Mouse (Mus musculus) E14TG2a.4 (cell line): ENCODE measurements around the gene BC003965.

Experiments
- H3K27me3 ChIP-seq: 2 replicates; pipeline ENCODE4 v1.6.1; 2014; ENCODE audit warnings: low read length, control low read depth; ENCODE audit not compliant: insufficient read depth
- H3K36me3 ChIP-seq: 2 replicates; pipeline ENCODE4 v1.6.1; 2014; ENCODE audit warnings: low read length, control low read depth; ENCODE audit not compliant: insufficient read depth
- H3K4me1 ChIP-seq: replicated peaks from 2 replicates; pipeline ENCODE4 v1.6.1; 2014; ENCODE audit warnings: low read depth, low read length, control low read depth
- H3K4me3 ChIP-seq: replicated peaks from 2 replicates; pipeline ENCODE4 v1.5.1; 2014; ENCODE audit warnings: mild to moderate bottlenecking, low read length
- H3K9me3 ChIP-seq: 2 replicates; pipeline ENCODE4 v1.6.1; 2014; ENCODE audit warnings: low read length, control low read depth
- CTCF ChIP-seq: conservative IDR thresholded peaks from 2 replicates; pipeline ENCODE4 v1.5.1; 2014; ENCODE audit warnings: low read length
- NANOG ChIP-seq: IDR thresholded peaks from 2 replicates; pipeline ENCODE4 v1.6.1; 2014; ENCODE audit warnings: borderline replicate concordance, low read length, mixed read lengths
- POU5F1 ChIP-seq: IDR thresholded peaks from 2 replicates; pipeline ENCODE4 v1.6.1; 2014; ENCODE audit warnings: low read length, borderline replicate concordance

The BC003965 gene

GRCm38 (mm10) chr17:25172558-25172957 lies 11.8 kb upstream of the BC003965 start:
- Histone ChIP-seq H3K36me3 (no peaks in the 10 kb centered on the region), H3K9me3 (no peaks in the 10 kb centered on the region), H3K4me3 (0 out of 2 replicates have a peak overlapping the region, but pooled peaks have one; percentile 70), H3K27me3 (0 out of 2 replicates have a peak, but pooled peaks cover 7% of the 10 kb centered on the region), H3K4me1 (peaks cover 35% of the 10 kb centered on the region)
- no peak for TF ChIP-seq NANOG
- TF ChIP-seq POU5F1: no peak
- TF ChIP-seq CTCF: no peak

GRCm38 (mm10) chr17:25175411-25175810 lies 8.9 kb upstream of the BC003965 start, which contains the start of gene Gm38655:
Gm38655 (minus strand) TSS chr17:25175471.
- Histone ChIP-seq H3K27me3 (0 out of 2 replicates have a peak, but pooled peaks cover 7% of the 10 kb centered on the region), H3K4me3 (no peak within 1 kb of the TSS), H3K9me3 (no peaks in the 10 kb centered on the region), H3K36me3 (no peaks in the 10 kb centered on the region), H3K4me1 (peaks cover 34% of the 10 kb centered on the region)
- no peak for TF ChIP-seq NANOG

- Histone ChIP-seq H3K27me3 (no peaks in the 10 kb centered on the region), H3K36me3 (peaks cover 21% of the 10 kb centered on the region), H3K9me3 (no peaks in the 10 kb centered on the region), H3K4me3 (peak overlapping the region; percentile 100), H3K4me1 (peaks cover 48% of the 10 kb centered on the region)
- no peak for TF ChIP-seq POU5F1
- TF ChIP-seq CTCF: no peak
- no peak for TF ChIP-seq NANOG
These were observed 1.1 kb upstream of the BC003965 start for GRCm38 (mm10) chr17:25183232-25183631.

GRCm38 (mm10) chr17:25184961-25185360 lies 607 bp downstream of the BC003965 start:
- no peaks in the 10 kb centered on the region for H3K27me3 ChIP-seq
- peaks cover 21% of the 10 kb centered on the region for H3K36me3 ChIP-seq
- H3K4me3 ChIP-seq: peak overlapping the region; percentile 100
- no peaks in the 10 kb centered on the region for H3K9me3 ChIP-seq
- TF ChIP-seq POU5F1 (no peak), CTCF (no peak), NANOG (no peak)
- H3K4me1 ChIP-seq: peaks cover 55% of the 10 kb centered on the region

GRCm38 (mm10) chr17:25187784-25188149 lies 3.4 kb downstream of the BC003965 start:
- peaks cover 44% of the 10 kb centered on the region for H3K36me3 ChIP-seq
- no peaks in the 10 kb centered on the region for H3K27me3 ChIP-seq
- peak overlapping the region; percentile 87 for H3K4me3 ChIP-seq
- H3K9me3 ChIP-seq: no peaks in the 10 kb centered on the region
- TF ChIP-seq POU5F1 (no peak), NANOG (no peak), CTCF (no peak)
- H3K4me1 ChIP-seq: peaks cover 54% of the 10 kb centered on the region

GRCm38 (mm10) chr17:25188150-25189031 lies 4.0 kb downstream of the BC003965 start, which contains the start of gene Unkl:
Unkl (plus strand) TSS chr17:25188397.
- H3K4me1 ChIP-seq: peaks cover 54% of the 10 kb centered on the region
- H3K9me3 ChIP-seq: no peaks in the 10 kb centered on the region
- H3K4me3 ChIP-seq: peak within 1 kb of the TSS; percentile 87
- H3K36me3 ChIP-seq: peaks cover 49% of the 10 kb centered on the region
- no peaks in the 10 kb centered on the region for H3K27me3 ChIP-seq
- TF ChIP-seq POU5F1 (no peak), NANOG (no peak), CTCF (no peak)

- Histone ChIP-seq H3K9me3 (no peaks in the 10 kb centered on the region), H3K36me3 (peaks cover 56% of the 10 kb centered on the region), H3K4me1 (peaks cover 53% of the 10 kb centered on the region), H3K4me3 (peak overlapping the region; percentile 87), H3K27me3 (no peaks in the 10 kb centered on the region)
- no peak for TF ChIP-seq POU5F1
- TF ChIP-seq NANOG: no peak
- no peak for TF ChIP-seq CTCF
These were observed 4.7 kb downstream of the BC003965 start for GRCm38 (mm10) chr17:25189091-25189490.

- Histone ChIP-seq H3K36me3 (peaks cover 72% of the 10 kb centered on the region), H3K4me1 (peaks cover 35% of the 10 kb centered on the region), H3K27me3 (no peaks in the 10 kb centered on the region), H3K9me3 (no peaks in the 10 kb centered on the region), H3K4me3 (no peak overlapping the region)
- no peak for TF ChIP-seq CTCF
- TF ChIP-seq POU5F1: no peak
- TF ChIP-seq NANOG: no peak
These were observed 18.0 kb downstream of the BC003965 start for GRCm38 (mm10) chr17:25202401-25202800.
